Mouse (Mus musculus) testis, adult 2 months (tissue): ENCODE data around the gene Chrm4.

Experiments used
- CTCF ChIP-seq: fragments of 200-500 bp; IDR thresholded peaks from 2 replicates; pipeline ENCODE4 v1.5.1; 2012; ENCODE audit warnings: low read depth, mild to moderate bottlenecking, inconsistent platforms, low read length, moderate library complexity; ENCODE audit not compliant: control insufficient read depth, insufficient read depth, insufficient replicate concordance
- POLR2A ChIP-seq: fragments of 200-500 bp; IDR thresholded peaks from 2 replicates; pipeline ENCODE4 v1.6.1; 2012; ENCODE audit warnings: low read depth, mild to moderate bottlenecking, inconsistent platforms, low read length, moderate library complexity; ENCODE audit not compliant: control insufficient read depth

- no peak for TF ChIP-seq POLR2A
- no peak for TF ChIP-seq CTCF
Measured at GRCm38 (mm10) chr2:91960459-91960858, 33.4 kb downstream of the Chrm4 start.
